Mouse (Mus musculus): ENCODE results near the gene Glyctk.
A peak's percentile ranks its signal among the peaks of the same experiment; 100 is the strongest.

Glyctk gene

DNA sequence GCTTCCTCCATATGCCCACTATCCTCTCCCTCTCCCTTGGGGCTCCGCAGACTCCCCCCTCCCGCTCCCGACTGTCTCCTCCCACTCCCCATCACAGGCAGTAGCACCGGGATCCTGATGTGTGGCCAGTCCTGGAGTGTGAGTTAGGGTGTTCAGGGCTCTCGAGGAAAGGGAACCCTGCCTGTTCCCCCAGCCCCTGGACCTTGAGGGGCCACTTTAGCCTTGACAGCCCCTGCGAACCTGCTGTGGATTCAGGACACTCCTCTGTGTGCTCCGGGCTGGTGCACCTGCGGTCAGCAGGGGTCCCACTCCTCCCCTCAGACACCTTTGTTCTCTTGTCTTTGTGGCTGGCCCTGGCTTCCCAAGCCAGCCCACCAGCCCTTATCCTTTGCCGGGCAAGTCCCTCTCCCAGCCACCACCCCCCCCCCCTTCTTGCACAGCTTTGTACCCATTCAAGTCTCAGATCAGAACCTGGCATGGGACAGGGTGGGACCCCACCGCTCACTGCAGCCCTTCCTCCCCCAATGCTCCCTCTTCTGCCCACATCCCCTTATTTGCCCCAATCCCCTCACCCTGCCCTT, 10.0 kb downstream of the Glyctk start:
- no peak for DNase-seq (ENCODE audit: low read depth, low spot score)

DNA sequence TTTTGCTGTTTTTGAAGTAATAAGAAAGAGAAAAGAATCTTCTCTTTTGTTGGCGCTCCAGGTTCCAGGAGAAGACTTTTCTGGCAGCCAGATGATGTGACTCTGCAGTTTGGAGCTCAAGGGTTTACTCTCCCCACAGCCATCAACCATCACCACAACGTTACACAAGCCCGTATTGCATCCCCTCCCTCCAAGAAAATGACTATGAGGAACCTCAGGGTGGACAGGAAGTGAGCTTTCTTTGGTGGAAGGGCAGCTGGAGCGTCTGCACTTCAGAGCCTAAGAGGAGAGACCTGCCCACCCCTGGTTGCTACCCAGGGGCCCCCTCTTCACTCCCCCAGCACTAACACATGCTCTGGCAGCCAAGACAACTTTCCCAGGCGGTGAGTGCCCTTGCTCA, 10.7 kb downstream of the Glyctk start:
- DNase-seq (ENCODE audit: low read depth, low spot score) = no peak

DNA sequence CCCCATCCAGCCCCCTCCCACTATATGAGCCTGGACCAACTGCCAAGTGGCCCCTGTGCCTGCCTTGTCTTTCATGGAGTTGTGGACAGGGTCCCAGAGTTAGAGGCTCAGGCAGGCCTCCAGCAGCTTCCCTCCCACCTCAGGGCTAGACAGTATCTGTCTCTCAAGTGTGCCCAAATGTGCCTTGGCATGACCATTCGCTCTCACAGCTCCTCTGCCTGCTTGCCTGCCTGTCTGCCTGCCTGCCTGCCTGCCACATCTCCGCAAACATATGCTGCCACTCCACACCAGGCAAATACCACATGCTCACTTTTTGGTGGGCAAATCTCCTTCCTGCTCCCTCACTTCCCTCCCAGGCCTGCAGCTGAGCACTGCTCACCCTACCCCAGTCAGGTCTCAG, 12.4 kb downstream of the Glyctk start:
- DNase-seq (ENCODE audit: low read depth, low spot score) = no peak

DNA sequence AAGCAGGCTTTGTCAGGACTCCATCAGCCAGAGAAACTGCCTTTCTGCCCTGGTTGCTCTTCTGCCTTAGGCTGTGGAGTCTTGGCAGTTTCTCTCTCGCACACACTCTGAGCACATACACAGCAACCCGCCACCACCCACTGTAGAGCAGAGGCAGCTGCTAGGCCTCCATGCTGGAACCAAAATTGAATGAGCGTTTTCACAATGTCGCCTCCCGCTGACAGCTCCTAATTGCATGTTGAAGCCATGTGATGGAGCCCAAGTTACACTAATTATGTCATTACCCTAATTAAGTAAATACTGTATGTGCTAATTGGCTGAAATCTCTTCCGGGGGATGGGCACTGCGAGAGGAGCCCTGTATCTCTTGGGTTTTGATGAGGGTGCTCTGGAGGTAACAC, 13.8 kb downstream of the Glyctk start:
- no peak for DNase-seq (ENCODE audit: low read depth, low spot score)

DNA sequence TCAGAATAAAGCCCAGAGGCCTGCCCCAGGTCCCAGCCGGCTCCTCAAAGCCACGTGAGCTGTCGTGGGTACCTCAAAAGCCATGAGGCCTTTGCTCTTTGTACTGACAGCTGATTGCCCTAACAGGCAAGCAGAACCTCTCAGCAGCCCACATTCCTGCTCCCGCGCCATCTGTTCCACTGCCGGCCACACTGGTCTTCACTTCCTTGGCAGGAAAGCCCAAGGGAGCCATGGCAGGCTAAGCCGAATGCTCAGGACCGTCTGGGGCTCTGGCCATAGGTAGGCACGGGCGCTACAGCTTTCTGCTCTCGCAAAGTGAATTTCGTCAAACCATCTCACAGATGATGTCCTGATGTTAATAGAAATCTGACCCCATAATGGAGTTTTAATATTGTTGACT, 16.0 kb downstream of the Glyctk start:
- DNase-seq (ENCODE audit: low read depth, low spot score) = no peak

DNA sequence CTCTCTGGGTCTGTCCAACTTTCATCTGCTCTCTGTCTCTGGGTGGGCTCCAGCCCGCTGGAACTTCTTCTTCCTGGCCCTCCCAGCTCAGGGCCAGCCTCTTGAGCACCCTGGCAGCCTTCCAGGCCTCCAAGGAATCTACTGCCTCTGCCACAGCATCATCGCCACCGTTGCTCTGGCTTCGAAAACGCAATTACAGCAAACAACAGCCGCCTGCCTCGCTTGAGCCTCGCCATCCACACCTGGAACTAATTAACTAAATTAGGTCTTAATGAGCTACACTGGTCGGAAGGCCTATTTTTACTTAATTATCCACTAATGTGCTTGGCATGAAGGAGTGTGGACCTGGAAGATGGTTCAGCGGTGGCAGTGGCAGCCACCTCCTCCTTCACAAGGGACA, 18.2 kb downstream of the Glyctk start:
- no peak for DNase-seq (ENCODE audit: low read depth, low spot score)

DNA sequence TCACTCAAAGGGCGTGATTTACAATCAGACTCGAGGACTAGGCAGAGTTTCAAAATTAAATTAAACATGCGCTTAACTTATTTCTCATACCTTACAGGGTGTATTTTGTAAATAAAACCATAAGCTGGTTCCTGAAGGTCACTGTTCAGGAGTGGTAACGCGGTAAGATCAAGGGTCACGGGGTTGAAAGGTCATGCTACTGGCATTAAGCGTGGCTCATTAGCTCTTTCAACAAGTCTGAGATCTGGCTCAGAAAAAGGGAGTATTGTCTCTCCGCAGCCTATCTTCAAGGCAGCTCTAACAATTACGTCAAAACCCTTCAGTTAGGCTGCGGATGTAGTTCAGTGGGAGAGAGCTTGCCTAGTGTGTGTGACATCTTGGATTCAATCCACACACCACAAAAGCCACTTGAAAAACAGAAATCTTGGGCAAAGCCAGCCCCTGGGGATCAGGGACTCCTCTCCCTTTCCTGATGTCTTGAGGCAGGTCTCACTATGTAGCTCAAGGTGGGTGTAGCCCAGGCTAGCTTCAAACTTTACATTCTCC, 20.2 kb downstream of the Glyctk start:
- no peak for DNase-seq (ENCODE audit: low read depth, low spot score)

DNA sequence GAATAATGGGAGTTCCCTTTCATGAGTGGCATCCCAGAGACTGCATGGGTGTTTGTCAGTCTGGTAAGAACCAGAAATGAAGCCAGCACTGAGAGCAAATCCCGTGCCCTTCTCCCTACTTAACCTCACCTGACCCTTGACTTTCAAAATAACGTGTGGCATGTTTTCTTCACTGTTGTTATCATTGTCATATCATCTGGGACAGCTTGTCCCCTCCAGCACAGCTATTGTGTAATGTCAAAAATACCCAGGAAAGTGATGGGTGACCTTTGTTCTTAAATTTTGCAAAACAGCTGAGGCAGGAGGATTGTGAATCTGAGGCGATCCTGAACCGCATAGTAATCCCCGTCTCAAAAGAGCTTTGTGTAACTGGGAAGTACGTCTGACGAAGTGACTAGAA, 27.7 kb downstream of the Glyctk start:
- no peak for DNase-seq (ENCODE audit: low read depth, low spot score)

DNA sequence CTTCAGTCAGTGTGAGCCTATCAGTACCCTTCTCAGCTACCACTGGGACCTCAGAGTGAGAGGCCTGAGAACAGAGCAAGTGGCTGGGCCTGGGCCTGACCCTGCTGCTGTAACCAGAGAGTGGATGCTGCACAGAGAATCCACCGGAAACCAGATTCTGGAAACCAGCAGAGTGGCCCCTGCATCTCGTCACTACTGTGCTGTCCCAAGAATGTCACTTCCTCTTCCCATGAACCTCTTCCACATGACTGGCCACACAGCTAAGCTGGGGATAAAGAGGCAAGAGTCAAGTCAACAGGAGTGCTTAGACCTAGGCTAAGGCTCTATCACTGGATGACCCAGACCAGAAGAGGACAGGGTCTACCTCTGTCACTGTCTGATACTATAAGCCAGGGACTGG, 28.9 kb downstream of the Glyctk start:
- DNase-seq (ENCODE audit: low read depth, low spot score) = no peak

DNA sequence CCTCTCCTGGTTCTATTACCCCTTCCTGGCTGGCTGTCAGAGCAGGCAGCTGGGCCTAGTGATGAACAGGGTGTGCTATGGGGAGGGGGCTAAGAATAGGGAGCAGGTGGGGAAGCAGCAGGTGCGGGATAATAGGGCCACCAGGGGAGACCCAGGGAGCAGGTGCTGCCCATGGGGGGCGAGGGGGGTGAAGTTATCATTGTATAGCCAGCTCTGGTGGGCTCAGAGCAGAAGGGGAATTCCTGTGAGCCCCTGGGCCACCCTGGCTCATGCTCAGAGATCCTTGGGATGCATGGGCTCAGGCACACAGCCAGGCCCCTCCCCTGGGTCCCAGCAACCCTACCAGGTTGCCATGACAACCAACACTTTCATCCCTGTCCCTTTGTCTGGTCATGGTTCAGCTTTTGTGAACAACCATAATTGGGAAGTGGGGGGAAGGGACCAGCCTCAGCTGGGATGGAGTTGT, 31.1 kb downstream of the Glyctk start:
- peak; percentile 87 for DNase-seq (ENCODE audit: low read depth, low spot score)

DNA sequence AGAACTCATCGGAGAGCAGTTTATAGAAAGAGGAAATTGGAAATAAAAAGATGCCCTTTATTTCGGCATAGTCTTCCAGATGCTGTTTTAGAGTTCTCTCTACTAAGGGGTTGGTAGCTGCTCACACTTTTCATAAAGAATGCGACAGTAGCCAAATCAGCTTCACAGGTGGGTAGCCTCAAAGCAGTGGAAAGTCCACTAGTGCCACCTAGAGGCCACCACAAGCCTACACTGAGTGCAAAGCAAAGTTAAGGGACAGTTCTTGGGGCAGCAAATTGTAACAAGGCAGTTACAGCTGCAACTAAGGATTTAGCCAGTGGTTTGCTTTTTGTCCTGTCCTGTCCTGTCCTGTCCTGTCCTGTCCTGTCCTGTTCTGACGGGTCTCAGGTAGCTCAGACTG, 34.3 kb downstream of the Glyctk start:
- DNase-seq (ENCODE audit: low read depth, low spot score) = peak; percentile 50

DNA sequence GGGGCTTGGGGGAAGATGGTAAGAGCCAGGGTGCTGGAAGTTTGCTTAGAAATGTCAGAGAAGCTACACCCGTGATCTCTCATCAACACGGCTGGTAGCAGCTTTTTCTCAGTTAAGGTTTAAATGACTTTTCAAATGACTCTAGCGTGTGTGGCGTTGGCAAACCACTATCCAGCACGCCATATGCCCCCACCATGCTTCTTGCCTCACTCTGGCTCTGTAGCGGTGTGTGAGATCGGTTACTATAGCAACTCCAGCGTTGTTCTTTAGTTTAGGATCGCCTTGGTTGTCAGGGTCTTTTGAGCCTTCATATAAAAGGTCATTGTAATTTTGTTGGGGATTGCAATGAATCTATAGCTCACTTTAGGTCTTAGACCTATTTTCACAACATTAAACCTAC, 38.9 kb downstream of the Glyctk start:
- DNase-seq (ENCODE audit: low read depth, low spot score) = no peak

DNA sequence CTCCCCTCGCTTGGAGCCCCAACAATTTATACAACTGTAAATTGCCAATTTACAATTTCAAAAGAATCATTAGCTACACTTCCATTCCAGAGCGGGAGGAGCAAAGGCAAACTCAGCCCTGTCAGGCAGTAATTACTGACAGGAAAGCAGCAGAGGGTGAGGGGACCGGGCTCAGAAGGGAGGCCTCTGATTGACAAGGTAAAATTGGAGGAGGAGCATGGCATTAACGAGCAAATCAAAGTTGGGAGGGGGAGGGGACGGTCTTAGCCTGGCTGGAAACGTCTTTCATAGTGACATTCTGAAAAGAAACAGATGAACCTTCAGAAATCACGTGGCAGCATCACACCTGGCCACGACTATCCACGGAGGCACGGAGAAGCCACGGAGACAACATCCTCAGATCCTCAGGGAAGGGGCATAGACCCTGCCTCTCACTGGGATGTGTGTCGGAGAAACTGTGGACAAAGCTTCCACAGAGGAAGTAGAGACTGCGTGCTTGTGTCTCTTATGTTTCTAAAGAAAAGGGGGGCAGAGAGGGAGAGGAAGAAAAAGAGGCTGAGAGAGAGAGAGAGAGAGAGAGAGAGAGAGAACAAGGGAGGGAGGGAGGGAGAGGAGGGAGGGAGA, 42.0 kb downstream of the Glyctk start:
- peak; percentile 37 for DNase-seq (ENCODE audit: low read depth, low spot score)

DNA sequence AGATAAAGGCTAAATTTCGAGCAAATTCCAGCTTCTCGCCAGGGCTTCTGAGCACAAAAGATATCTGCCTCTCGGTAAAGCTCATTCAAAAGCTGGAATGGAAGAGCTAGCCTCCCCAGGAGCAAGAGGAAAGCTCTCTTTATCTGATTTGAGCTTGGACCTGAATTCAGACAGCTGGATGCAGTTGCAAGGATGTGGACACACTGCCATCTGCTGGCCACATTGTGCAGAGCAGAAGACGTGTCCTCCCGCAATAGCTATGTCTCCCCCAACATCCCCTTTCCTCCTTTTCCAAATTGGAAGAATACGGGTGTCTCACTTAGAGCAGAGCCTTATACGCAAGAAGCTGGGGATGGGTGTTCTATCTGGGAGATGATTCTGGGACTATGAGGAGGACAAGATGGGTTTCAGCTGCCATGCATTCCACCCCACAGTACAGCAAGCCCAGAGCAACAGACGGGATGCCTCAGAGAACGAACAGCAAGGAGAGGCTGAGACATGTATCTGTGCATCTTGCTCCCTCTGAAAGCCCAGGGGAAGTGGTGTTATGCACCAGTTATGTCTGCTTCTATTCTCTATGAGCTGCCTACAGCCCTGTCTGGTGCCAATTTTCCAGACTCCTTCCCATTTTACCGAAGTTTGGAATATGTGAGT, 45.0 kb downstream of the Glyctk start:
- DNase-seq (ENCODE audit: low read depth, low spot score) = peak; percentile 82

DNA sequence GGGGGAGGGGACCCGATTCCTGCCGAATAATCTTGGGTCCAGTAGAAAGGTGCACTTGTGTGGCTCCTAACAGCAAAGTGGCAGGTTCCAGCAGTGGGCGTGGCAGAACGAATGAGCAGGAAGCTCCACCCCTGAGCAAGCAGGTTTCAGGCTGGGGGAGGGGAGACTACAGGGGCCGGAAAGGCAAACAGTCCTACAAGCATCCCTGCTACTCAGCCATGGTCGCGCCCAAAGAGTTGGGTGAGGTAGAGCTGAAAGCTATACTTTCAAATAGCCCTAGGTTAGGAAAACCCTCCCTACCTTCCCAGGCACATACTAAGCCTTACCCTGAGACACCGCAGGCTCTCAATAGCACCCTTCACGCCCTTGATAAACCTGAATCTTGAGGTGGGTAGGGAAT, 51.7 kb downstream of the Glyctk start:
- no peak for DNase-seq (ENCODE audit: low read depth, low spot score)

DNA sequence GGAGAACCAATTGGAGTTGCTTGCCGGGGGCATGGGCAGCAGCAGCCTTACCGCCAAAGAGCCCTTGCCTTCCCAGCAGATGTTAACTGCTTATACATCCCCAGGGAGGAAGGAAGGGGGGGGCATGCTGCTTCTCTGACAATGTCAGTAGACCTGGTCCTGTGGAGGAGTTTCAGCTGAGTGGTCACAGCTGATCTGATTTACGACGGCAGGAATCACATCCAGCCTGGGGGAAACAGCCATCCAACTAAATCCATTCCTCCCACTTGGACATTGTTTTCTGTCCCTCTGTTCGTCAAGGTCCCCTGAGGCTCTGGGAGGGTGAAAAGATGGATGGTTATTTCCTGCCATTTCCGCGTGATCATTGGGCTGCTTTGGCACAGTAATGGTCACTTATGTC, 53.5 kb downstream of the Glyctk start:
- DNase-seq (ENCODE audit: low read depth, low spot score) = peak; percentile 55

Data from mesoderm, embryonic 11.5 days (tissue).